Mouse (Mus musculus): ENCODE results near the gene Dhx57.
"Not testable (repeated sequence)": the region's sequence is repeated elsewhere in the genome, so short reads cannot be mapped to it uniquely, and the experiment has no call there.

Gene Dhx57

GRCm38 (mm10) chr17:80252757-80253525, 37.3 kb downstream of the Dhx57 start:
- DNase-seq = no peak

DNA sequence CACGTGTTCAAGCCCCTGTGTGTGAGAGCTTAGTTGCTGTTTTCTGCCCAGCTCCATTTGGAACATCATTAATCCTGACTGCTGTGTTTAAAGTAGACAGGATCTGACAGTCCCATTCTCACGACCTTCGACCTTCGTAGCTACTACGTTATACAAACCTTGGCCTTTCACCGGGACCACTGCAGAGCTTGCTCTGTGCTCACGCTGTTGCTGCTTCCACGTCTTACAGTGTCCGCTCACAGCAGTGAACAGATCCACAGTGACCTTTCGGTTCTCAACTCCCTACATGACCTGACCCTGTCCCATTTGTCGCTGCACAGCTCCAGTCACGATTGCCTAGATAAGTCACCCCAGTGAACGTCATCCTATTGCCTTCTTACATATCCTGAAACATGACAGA, 47.2 kb downstream of the Dhx57 start:
- no peak for DNase-seq

DNA sequence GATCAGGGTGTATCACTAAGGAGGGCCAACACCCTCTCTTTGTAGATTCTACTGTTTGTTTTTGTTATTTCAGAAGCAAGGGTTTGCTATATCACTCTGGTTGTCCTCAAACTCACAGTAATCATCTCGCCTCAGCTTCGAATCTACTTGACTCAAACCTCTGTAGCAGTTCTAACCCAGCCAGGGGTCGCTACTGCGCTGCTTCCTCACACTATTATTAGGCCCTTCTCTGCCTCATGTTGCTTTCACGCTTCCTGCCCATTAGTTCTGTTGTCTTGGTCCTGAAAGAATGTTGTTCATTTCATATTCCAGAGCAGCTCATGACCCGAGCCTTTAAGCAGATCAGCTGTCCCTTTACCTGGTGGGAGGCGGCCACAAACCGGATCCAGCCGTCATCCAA, 48.7 kb downstream of the Dhx57 start:
- no peak for DNase-seq

GRCm38 (mm10) chr17:80237475-80237874, 52.8 kb downstream of the Dhx57 start:
- no peak for DNase-seq

- DNase-seq = no peak
Measured at GRCm38 (mm10) chr17:80236805-80237204, 53.5 kb downstream of the Dhx57 start.

DNA sequence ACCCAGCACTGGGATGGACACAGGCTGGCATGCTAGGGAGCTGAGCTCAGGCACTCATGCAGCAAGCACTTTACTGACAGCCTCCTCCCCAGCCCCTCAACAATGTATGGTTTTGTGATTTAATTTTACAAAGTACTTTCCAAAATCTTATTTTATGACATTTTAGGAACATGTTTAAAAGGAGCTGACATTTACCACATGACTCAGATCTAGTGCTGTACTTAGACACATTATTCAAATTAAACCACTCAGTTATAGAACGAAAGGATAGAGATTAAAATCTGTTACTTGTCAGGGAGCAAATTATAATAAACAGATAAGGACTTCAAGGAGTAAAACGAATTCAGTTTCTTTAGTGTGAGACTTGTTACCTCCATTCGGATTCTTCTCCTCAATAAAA, 54.8 kb downstream of the Dhx57 start:
- DNase-seq = no peak

GRCm38 (mm10) chr17:80234376-80234775, 55.9 kb downstream of the Dhx57 start:
- DNase-seq = no peak

DNA sequence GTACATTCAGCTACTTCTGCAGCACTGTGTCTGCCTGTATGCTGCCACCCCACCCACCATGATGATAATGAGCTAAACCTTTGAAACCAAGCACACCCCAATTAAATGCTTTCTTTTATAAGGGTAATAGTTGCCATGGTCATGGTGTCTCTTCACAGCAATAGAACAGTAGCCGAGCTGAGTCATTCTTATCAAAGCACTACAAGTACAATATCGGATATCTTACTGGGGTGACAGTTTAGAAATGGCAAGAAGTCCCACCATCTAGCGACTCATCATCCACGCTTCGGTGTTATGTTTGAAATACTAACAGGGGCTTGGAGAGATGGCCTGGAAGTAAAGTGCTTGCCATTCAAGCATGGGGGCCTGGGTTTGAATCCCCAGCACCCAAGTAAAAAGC, 56.4 kb downstream of the Dhx57 start:
- no peak for DNase-seq

DNA sequence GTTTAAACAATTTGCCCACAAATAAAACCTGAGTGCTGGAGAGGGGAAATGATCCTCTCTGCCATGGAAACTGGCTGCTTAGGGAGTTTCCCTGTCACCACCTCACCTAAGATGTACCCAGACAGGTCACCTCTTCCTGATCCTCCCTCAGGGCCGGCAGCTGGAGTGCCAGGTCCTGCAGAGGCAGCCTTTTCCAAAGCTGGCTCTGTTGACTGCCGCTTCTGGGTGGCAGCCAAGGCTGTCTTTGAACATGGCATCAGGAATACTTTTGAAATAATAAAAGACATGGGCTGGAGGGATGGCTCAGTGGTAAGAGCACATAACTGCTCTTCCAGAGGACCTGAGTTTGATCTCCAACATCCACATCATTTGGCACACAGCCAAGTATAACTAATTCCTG, 60.9 kb downstream of the Dhx57 start:
- DNase-seq = peak; percentile 22

DNA sequence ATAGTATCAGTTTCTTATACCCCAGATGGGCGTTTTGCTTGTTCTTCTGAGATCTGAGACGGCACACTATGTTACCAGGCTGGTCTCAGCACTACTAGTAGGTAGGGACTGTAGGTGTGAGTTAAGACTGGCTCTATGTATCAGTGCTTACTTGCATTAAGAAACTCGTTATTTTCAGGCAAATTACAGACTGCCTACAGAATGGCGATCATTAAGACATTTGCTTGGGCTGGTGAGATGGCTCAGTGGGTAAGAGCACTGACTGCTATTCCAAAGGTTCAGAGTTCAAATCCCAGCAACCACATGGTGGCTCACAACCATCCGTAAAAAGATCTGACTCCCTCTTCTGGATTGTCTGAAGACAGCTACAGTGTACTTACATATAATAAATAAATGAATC, 65.1 kb downstream of the Dhx57 start:
- DNase-seq = not testable (repeated sequence)

GRCm38 (mm10) chr17:80224326-80225116, 65.8 kb downstream of the Dhx57 start, which contains the start of gene Gemin6:
Gene Gemin6, plus strand, starts transcription at chr17:80224441.
- DNase-seq = peak; percentile 88

DNA sequence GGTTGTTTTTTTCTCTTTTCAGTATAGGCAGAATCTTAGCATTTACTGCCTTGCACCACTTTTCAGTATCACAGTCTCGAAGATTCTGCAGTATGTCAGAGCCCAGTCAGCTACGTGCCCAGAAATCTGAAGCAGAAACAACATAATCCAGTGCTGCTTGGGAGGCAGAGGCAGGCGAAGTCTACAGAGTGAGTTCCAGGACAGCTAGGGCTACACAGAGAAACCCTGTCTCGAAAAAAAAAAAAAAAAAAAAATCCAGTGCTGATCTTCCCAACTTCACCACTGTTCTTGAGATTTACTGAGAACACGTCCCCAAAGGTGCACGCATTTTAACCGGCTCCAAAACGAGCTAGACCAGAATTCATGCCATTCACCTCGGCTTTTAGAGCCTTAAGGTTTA, 66.4 kb downstream of the Dhx57 start:
- DNase-seq = no peak

DNA sequence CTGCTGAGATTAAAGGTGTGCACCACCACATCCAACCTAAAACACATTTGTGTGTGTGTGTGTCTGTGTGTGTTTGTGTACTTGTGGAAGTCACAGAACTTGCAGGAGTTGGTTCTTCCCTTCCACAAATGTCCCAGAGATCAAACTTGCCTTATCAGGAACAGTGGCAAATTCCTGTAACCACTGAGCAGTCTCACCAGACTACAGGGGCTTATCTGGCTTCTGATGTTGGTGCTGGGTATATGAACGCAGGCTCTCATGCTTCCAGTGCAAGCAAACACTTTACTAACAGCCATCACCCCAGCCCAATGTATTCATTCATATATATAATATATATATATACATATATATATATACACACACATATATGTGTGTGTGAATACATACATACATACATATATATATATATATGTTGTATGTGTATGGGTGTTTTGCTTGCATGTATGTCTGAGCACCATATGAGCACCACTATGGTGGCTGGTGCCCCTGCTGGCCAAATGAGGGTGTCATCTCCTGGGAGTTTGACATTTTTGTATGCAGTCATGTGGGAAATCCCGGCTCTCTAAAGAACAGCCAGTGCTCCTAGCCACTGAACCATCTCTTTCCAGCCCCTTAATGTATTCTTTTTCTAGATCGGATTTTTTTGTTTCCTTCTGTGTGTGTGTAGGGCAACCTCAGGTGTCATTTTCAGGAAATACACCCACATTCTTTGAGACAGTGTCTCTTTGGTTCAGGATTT, 68.2 kb downstream of the Dhx57 start:
- DNase-seq = no peak

DNA sequence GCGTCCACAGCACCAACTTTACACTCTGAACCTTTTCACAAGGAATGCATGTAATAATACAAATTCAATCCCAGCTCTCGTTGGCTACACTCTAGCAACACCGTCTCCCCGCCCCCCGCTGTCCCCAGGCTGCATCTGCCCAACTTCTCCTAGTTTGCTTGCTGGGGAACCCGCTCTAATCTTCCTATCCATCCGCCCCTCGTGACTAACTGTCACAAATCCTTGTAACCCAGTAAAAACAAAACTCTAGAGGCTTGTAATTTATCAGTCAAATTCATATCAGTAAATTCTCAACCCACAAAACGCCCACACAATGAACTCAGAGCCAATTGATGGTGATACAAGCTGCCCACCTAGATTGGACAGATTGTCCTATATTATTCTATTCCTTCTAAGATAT, 69.1 kb downstream of the Dhx57 start:
- no peak for DNase-seq

DNA sequence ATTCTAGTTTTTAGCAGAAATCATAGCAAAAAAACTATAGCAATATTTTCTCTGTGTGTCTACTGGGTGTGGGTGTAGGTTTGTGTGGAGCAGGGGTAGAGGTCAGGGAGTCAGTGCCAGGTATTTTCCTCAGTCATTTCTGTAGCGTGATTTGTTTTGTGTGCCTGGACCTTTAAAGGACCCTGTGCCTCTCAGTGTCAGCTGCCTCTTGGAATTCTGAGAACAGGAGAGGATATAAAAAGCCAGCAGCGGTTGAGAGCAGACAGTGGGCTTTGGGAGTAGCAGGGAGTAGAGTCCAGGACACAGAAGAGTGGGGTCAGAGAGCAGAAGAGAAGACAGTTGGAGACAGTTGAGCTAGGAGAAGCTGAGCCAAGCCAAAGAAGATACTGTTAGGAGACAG, 70.1 kb downstream of the Dhx57 start:
- DNase-seq = no peak

DNA sequence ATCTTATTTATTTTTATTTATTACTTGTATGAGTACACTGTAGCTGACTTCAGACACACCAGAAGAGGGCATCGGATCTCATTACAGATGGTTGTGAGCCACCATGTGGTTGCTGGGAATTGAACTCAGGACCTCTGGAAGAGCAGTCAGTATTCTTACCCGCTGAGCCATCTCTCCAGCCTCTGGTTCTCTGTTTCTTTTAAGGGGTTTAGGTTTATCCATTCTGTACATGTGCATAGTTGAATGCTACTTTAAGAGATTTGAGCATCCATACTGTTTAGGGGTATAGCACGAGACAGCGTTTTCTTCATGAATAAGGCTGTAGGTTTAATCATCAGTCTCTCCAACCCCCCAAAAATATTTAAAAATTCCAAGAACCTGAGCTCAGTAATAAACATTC, 76.3 kb downstream of the Dhx57 start:
- not testable (repeated sequence) for DNase-seq

DNA sequence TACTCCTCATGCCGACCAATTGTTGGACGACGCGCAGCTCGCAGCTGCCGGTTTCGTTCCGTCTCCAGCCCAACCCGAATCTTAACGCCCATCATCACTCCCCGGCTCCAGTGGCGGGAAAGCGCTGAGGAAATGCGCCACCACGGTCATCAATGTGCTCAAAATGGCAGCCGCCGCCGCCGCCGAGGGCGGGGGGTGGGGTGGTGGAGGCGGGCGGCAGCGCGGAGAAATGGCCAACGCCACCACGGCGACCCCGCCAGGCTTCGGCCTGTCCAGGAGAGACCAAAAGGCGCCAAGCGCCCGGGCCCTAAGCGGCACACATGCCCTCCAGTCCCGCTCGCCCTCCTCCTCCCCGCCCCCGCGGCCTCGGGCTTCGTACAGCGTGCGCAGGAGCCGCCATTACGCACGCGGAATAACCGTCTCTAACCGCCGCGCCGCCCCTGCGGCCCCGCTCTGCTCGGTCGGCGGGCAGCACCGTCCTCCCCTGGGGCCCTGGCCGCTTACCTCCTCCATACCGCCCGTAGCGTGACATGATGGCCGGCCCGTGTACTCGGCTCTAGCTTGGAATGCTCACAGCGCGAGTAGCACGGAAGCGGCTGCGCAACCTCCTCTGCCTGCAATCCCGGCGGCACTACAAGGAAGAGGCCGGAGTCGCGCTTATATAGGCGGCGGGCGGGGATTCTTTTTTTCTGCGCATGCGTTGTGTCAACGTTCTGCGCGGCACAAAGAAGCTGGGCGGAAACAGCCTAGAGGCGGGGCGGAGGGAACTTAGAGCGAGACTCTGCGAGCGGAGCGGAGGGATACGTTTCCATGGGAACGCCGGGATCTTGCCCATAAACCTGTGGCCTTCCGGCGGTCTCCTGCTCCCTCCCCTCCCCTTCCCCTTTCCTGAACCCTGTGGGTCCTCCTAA, 83.3 kb downstream of the Dhx57 start, which contains the start of the genes Srsf7 and Ttc39d:
Gene Srsf7 (minus strand): TSS at position 637 of the 911 bp plus-strand sequence.
Gene Ttc39d (plus strand): TSS at position 790 of the 911 bp plus-strand sequence.
- DNase-seq = peak; percentile 98

- DNase-seq = peak; percentile 76
Measured at GRCm38 (mm10) chr17:80206301-80206670, 84.0 kb downstream of the Dhx57 start.

DNA sequence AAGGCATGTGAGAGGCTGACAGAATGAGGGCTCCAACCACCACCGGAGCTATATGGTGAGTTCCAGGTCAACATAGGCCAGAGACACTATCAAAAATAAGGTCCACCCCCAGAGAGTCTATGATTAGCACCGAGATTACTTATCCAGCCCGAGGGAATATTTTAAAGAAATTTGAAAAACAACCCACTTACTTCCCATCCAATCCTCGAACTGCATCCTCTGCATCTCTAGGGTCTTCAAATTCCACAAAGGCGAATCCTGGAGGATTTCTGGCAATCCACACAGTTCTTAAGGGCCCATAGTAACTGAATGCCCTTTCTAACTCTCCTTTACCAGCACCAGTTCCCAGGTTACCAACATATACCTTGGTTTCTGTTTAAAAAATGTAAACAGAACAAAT, 84.6 kb downstream of the Dhx57 start:
- no peak for DNase-seq

DNA sequence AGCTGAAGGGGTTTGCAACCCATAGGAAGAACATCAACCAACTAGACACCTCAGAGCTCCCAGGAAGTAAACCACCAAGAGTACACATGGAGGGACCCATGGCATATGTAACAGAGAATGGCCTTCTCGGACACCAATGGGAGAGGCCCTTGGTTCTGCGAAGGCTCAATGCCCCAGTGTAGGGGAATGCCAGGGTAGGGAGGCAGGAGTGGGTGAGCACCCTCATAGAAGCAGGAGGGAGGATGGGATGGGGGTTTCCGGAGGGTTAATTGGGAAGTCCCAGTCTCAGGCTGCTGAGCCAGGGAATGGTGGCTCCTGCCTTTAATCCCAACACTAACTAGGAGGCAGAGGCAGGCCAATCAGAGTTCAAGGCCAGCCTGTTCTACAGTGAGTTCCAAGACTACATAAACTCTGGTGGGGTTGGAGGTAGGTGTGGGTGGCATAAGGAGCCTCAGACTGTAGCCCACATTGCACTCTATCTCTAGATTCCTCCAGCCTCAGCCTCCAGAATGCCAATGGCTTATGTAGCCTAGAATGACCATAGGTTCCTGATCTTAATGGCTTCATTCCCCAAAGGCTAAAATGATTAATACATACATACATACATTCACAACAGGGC, 91.0 kb downstream of the Dhx57 start:
- DNase-seq = no peak

DNA sequence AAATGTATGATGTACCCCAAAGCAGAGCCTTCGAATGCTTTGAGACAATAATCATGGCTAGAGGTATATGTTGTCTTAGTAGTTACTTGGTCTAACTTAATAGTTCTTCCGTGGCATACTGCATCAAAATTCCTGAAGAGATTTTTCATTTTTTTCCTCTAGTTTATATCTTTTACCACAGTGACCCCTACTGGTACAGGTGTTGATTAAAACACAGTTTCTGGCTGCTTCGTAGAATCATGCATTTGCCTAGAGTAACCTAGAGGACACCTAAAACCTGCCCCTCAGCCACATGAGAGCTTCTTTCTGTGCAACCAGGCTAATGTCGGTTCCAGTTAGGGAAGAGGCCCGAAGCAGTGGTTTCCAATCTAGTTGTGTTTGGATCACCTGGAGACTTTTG, 97.2 kb downstream of the Dhx57 start:
- DNase-seq = no peak

Measured in cerebellum, adult 9-11 months (tissue).